9 mouse cellular contexts compared by ENCODE assay signal in genomic region chr2:13579991-13580390, GRCm38 (mm10). TPM values are rescaled to one million over a fixed set of nuclear protein-coding genes. Genes with fewer than 3 reads are reported as not detected.
DNase-seq lines count a peak whose midpoint lies in the region; ATAC-seq and TF ChIP-seq lines count a peak whose summit lies in the region.
"Had no signal": no experiment of that assay in that cellular context is flagged by ENCODE, and none has a peak within 500 bp of the region (broad histone marks: within the 10 kb centered on the region; RNA-seq: fewer than 3 reads in every experiment).

No protein-coding gene starts in this region.

- no peak for ATAC-seq in heart, embryonic 13.5 days (ENCODE audit: extremely low read depth, insufficient number of reproducible peaks, low FRiP score, low TSS enrichment)
- no peak for ATAC-seq in erythroblast, adult 5-6 weeks (replicated peaks; ENCODE audit: low FRiP score, poor library complexity, severe bottlenecking)
- no peak for ATAC-seq in hindbrain, embryonic 13.5 days (ENCODE audit: low FRiP score)

- H3K4me3 ChIP-seq in heart, embryonic 13.5 days: no peak overlapping the region
- no peak overlapping the region for H3K4me3 ChIP-seq in ES-E14 (ENCODE audit: insufficient read depth in 1 of 2, low read depth in 1 of 2, low read length in 2 of 2, poor library complexity in 1 of 2, severe bottlenecking in 1 of 2)
- H3K4me3 ChIP-seq in hindbrain, embryonic 13.5 days: no peak overlapping the region
- H3K4me3 ChIP-seq: limb, embryonic 15.5 days had no signal

- intact Hi-C loops in heart, postnatal 25 days (cut with DNase I): no loop called here

- peak overlapping the region; percentile 43 for H3K4me2 ChIP-seq in heart, embryonic 13.5 days
- no peak overlapping the region for H3K4me2 ChIP-seq in hindbrain, embryonic 13.5 days
- H3K4me2 ChIP-seq: limb, embryonic 15.5 days had no signal

- in situ Hi-C loops in ES-E14 (cut with MboI; ENCODE audit: low sequenced_read_pairs in 2 of 2, unreplicated experiment in 2 of 2): loop anchor here in 1 of 2 experiments (25.0 kb wide), 1 partner anchor 293 kb away; no protein-coding TSS in a partner anchor

- peaks cover 75% of the 10 kb centered on the region for H3K36me3 ChIP-seq in heart, embryonic 13.5 days
- H3K36me3 ChIP-seq in ES-E14 (ENCODE audit: control insufficient read depth, insufficient read depth, low read length, poor library complexity, severe bottlenecking): peaks cover 18% of the 10 kb centered on the region
- H3K36me3 ChIP-seq in hindbrain, embryonic 13.5 days: peaks cover 43% of the 10 kb centered on the region

- no peaks in the 10 kb centered on the region for H3K27me3 ChIP-seq in heart, embryonic 13.5 days (replicated peaks)
- H3K27me3 ChIP-seq in hindbrain, embryonic 13.5 days: no peaks in the 10 kb centered on the region
- H3K27me3 ChIP-seq: limb, embryonic 15.5 days had no signal

- no peak for DNase-seq in heart, postnatal 25 days (ENCODE audit: low spot score)
- DNase-seq in 3T3-L1 (ENCODE audit: low read depth, low spot score) (peak; percentile 71), ES-E14 (ENCODE audit: low read depth, low spot score) (peak; percentile 30)
- peak; percentile 75 for DNase-seq in induced T-regulatory cell, adult 2 months (ENCODE audit: low read depth)
- DNase-seq in ovary, postnatal 36 days (ENCODE audit: low spot score): no peak

- no peak overlapping the region for H3K9ac ChIP-seq in heart, embryonic 13.5 days
- no peak overlapping the region; the same call in 1 of the 2 replicates for H3K9ac ChIP-seq in ES-E14 (ENCODE audit: insufficient read depth, low read depth, low read length, poor library complexity, severe bottlenecking)
- H3K9ac ChIP-seq in hindbrain, embryonic 13.5 days: no peak overlapping the region
- H3K9ac ChIP-seq: limb, embryonic 15.5 days had no signal

- peaks cover 23% of the 10 kb centered on the region for H3K4me1 ChIP-seq in heart, embryonic 13.5 days
- H3K4me1 ChIP-seq in ES-E14 (ENCODE audit: control insufficient read depth in 2 of 2, insufficient read depth in 2 of 2, low read length in 2 of 2, poor library complexity in 1 of 2): 0 out of 4 replicates have a peak, but pooled peaks cover 0 to 3% of the 10 kb centered on the region in 2 experiments
- peaks cover 28% of the 10 kb centered on the region for H3K4me1 ChIP-seq in hindbrain, embryonic 13.5 days (replicated peaks)

- no peak overlapping the region for H3K27ac ChIP-seq in heart, embryonic 13.5 days (replicated peaks)
- no peak overlapping the region for H3K27ac ChIP-seq in ES-E14 (ENCODE audit: insufficient read depth, low read depth, low read length, poor library complexity, severe bottlenecking)
- no peak overlapping the region for H3K27ac ChIP-seq in hindbrain, embryonic 13.5 days
- H3K27ac ChIP-seq: limb, embryonic 15.5 days had no signal

- WGBS in heart, embryonic 13.5 days: 57% methylated on average over 11 of the region's 11 CpGs
- 65% methylated on average over 11 of the region's 11 CpGs for WGBS in hindbrain, embryonic 13.5 days

- H3K9me3 ChIP-seq in heart, embryonic 13.5 days: no peaks in the 10 kb centered on the region
- no peaks in the 10 kb centered on the region for H3K9me3 ChIP-seq in ES-E14 (ENCODE audit: control insufficient read depth, insufficient read depth, low read depth, low read length)
- H3K9me3 ChIP-seq in hindbrain, embryonic 13.5 days: no peaks in the 10 kb centered on the region
- H3K9me3 ChIP-seq: limb, embryonic 15.5 days had no signal

TF ChIP-seq in ES-E14, 5 proteins besides CTCF, POLR2A, EP300 and RAD21:
- TF ChIP-seq ZC3H11A (IDR thresholded peaks at IDR 0.05; ENCODE audit: borderline replicate concordance, low read depth, low read length) (0 out of 2 replicates have a peak, but pooled peaks have one; percentile 7), ZNF384 (IDR thresholded peaks at IDR 0.05; ENCODE audit: low read depth, low read length) (no peak)

RNA-seq across cellular contexts. Expression of gene Vim, which starts 6.3 kb away (rescaled TPM):
- 968 and 987 TPM in 2 replicates for polyA plus RNA-seq in heart, embryonic 13.5 days (2015; fragmentation: Nextera tagmentation; extraction: Ambion mirVana)
- 100 to 1,000 TPM; 334 to 431 TPM for total RNA-seq in heart, postnatal 25 days (2021)
- total RNA-seq in ES-E14 (2012; rRNA removed): 465 and 1,315 TPM in 2 replicates
- 309 and 388 TPM in 2 replicates for total RNA-seq in erythroblast, adult 5-6 weeks (2015; ENCODE audit: low replicate concordance)
- total RNA-seq in erythroblast, adult 5-6 weeks (2017; ENCODE audit: low replicate concordance): 216 and 250 TPM in 2 replicates
- polyA plus RNA-seq in hindbrain, embryonic 13.5 days (2015; fragmentation: Nextera tagmentation; extraction: Ambion mirVana): 727 and 758 TPM in 2 replicates

RNA-seq across cellular contexts. Expression of gene Trdmt1, which starts 35.5 kb away (rescaled TPM):
- polyA plus RNA-seq in heart, embryonic 13.5 days (2015; fragmentation: Nextera tagmentation; extraction: Ambion mirVana): 9.3 and 9.4 TPM in 2 replicates
- total RNA-seq in heart, postnatal 25 days (2021): 1 to 10 TPM; 6.8 to 8.6 TPM
- 5.3 and 7.4 TPM in 2 replicates for total RNA-seq in ES-E14 (2012; rRNA removed)
- 8.6 and 9.2 TPM in 2 replicates for total RNA-seq in erythroblast, adult 5-6 weeks (2015; ENCODE audit: low replicate concordance)
- 2.2 and 3.8 TPM in 2 replicates for total RNA-seq in erythroblast, adult 5-6 weeks (2017; ENCODE audit: low replicate concordance)
- 7.8 and 9.7 TPM in 2 replicates for polyA plus RNA-seq in hindbrain, embryonic 13.5 days (2015; fragmentation: Nextera tagmentation; extraction: Ambion mirVana)

Comparison
In these comparisons a context has a peak if more than half of its experiments do, and no peak if none do; other contexts are left out.
1. DNase-seq: peak in 3T3-L1 (single experiment), ES-E14 (single experiment) and induced T-regulatory cell, adult 2 months (single experiment); none in heart, postnatal 25 days (single experiment) and ovary, postnatal 36 days (single experiment).